Mouse (Mus musculus) layer of hippocampus, adult 9-11 months (tissue): Measurements from ENCODE around the gene Btbd2.
A peak's percentile ranks its signal among the peaks of the same experiment; 100 is the strongest.
"Not testable (repeated sequence)": the region's sequence is repeated elsewhere in the genome, so short reads cannot be mapped to it uniquely, and the experiment has no call there.

ENCODE experiments used
- DNase-seq: peaks from one replicate; pipeline ENCODE4 v3.0.0; 2022

Gene Btbd2

DNA sequence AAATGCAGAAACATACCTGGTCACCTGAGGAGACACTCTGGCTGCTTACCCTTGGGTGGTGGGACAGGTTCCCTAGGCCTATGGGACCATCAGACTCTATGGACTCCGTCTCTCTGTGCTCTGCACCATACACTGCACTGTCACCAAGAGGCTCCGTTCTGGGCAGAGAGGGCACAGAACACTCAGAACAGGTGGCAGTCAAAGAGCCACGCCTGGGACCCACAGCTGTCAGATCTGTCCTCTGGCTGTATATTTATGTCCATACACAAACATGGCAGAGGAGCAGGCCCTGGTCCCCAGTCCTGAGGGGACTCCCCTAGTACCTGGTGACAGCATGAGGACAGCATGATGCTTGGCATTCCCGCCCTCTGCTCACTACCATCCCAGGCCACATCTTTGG is 31.1 kb downstream of the Btbd2 start:
- no peak for DNase-seq

DNA sequence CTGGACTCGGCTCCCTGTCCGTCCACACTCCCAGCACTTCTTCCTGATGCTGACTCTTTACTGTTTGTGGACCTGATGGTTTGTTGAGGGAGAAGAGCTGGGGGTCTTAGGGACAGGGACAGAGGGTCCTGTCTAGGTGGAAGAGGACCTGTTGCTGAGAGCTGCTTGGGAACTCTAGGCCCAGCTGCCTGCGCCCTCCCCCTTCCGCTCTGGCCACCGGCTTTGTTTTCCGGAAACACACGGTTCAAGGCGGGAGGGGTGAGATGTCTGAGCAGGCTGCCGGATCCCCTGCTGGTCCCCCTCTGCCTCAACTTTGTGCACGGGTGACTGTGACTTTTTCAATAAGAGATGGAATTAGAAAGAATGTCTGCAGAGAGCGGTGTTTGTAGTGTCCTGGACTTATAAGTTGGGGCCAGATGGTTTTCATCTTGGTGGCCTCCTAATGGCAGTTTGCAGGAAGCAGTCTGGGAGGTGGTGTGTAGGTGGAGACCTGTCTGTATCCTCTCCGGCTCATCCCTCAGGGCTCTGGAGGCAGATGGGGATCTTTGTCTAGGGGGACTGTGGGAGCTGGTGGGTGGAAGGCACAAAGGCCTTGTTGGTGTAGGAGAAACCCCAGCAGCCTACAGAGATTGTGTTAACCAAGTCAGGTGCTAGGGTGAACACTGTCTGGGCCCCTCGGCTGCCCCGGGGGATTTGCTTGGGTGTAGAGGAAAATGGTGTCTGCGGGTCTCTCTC is 33.2 kb downstream of the Btbd2 start:
- peak; percentile 58 for DNase-seq

DNA sequence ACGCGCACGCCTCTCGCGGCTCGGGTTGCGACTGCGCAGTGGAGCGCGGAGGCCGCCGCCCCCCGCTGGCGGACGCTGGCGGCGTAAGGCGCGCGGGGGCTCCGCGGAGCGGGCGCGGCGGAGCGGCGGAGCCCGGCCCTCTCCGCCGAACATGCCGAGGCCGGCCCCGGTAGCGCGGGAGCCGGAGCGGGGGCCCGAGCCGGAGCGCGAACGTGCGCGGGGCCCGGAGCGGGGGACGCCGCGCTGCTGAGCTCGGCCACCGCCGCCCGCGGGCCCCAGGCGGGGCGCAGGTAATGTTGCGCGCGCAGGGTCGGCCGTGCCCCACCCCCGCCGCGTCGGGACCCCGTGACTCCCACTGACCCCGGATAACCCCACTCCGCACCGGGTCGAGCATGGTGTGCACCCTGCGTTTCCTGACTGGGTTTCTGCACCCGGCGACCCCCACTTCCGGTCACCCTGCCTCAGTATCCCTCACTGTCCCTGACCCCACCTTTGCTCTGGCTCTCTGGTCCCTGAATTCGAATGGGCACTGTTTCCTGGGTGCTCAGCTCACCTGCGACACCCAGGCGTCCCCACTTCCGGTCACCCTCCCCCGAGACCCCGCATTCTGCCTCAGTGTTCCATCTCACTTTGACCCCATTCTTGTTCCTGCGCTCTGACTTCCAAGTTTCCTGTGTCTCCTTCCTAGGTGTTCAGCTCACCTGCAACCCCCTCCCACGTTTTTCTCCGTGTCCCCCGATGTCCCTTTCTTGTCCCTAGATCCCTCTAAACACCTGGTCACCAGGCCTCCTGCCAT is 34.0 kb downstream of the Btbd2 start, which contains the start of gene Csnk1g2:
TSS of gene Csnk1g2 (plus strand) at position 178 of the 796 bp plus-strand sequence.
- peak; percentile 65 for DNase-seq

DNA sequence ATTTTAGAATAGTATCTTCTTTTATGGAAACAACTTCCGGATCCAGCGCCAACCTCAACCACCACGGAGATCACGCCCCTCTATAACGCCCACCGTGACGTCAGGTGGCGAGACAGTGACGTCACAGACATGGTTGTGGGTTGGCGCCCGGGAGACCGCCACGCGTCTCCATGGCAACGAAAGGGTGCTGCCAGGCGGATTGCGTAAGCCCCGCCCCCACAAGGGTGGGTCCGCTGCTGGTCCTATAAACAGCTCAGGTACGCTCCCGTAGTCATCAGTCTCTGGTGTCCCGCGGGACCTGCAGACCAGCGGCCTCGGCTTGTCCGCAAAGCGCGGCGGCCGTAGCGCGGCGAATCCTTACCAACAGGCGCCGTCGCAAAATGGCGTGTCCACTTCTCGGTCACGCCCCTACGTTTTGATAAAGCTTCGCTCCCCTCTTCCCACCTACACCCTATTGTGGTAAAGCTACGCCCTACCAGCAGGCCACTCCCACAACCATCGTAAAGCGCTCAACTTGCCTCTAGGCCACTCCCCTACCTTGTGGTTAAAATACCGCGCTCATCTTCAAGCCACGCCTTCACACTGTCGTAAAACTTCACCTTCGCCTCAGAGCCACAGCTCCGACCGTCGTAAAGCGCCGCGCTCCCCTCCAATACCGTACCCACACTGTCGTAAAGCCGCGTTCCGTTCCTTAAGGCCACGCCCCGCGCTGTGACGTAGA is 34.8 kb downstream of the Btbd2 start:
- peak; percentile 100 for DNase-seq

DNA sequence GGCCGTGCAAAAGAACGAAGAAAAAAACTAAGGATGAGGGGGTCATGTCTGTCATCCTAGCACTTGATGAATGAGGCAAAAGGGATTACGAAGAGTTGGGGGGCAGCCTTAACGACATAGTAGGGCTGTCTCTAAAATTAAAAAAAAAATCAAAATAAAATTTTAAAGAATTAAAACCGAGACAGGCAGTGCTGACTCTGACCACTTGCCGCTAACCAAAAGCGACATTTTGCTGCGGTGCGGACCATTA is 35.3 kb downstream of the Btbd2 start:
- no peak for DNase-seq

DNA sequence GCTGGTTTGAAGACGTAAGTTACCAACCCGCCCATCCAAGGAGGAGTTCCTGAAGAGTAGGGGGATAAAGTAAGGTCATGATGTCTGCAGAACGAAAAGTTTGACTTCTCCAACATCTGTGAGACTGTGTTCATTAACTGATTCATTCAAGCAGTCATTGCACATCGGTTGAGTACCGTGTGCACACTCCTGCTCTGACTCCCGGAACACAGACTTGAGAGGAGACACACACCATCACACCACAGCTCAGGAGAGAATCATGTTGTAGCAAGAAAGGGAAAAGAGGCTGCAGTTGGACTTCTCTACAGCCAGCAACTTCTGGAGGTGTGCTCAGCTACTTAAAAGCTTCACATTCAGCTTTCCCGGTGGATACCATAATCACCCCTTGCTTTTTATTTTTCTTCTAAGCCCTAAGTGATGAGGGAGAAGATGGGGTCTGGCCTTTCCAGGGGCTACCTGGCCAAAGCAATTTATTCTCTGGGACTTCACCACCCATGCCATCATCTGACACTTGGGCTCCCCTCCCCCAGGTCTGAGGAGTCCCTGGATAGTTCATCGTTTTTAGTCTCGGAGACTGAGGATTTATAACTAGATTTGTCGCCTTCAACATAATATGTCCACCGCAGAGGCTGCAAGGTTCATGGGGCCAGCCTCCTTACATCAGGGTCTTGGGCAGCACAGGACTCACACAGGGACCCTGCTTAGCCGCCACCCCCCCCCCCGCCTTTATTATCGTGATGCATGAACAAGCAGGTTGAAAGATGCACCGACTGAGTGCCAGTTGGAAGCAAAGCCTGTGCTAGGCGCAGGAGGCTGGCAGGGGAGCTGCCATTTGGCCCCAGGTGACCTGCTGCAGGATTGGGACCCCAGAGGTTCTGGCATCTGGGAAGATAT is 35.8 kb downstream of the Btbd2 start:
- DNase-seq: peak; percentile 47

DNA sequence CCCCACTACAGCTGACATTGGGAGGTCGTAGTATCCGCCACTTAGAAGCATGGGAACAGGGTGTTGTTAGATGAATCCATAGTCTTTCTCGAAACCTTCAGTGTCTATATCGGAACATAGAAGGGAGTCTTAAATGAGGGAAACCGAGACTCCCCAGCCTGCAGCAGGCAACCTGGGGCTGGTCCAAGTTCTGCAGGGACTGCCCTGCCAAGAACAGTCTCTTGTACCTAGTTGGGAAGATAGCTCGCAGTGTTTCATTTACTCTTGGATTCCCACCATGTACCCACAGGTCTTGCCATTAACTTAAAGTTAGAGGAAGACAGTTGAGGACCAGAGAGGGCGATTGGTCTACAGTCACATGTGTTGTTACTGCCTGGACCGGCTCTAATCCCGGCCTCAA is 36.5 kb downstream of the Btbd2 start:
- no peak for DNase-seq

DNA sequence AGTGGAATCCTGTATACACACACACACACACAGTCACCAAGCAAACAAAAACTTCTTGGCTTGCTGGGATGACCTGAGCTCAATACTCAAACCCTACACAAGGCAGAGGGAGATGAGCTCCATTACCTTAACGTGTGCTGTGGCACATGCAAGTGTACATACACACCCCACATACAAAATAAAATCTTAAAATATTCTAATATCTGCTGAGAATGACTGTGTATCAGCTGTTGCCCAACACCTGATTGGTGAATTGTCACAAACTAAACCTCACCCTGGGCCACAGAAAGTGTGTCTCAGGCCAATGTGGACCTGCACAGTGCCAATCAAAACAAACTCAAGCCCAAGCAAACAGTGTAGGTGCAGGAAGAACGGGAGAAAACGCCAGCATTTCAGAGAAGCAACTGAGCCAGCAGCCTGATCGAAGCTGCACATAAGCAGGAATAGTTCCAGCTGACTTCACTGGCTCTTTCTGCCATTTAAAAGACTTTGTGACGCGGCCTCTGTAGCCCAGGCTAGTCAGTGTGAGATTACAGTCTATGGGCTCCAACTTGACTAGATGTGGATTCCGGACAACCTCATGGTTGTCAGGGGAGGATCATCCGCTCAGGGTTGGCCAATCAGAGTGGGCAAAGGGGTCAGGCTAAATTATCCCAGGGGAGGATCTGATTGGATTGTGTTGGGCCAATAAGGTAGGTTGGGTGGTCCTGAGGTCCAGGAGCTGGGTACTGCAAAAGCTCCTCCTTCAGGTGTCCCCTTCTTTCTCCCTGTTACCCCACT is 37.2 kb downstream of the Btbd2 start:
- DNase-seq: no peak

DNA sequence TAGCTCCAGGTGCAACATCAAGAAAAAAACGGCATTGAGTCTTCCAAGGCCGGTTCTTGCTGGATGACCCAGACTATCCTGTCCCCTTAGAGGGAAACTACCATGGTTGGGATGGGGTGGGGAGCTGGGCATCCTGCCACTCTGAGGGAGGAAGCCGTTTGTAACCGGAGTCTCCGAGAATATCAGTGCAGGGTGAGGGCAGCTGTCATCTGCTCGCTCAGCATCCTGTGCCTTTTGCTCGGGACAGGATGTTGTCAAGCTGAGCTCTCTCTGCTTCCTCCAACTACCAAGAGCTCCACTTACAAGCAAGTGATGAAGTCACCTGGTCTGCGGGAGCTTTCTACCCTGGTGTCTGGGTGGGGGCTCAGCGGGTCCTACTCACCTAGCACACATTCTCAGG is 38.7 kb downstream of the Btbd2 start:
- DNase-seq: no peak

DNA sequence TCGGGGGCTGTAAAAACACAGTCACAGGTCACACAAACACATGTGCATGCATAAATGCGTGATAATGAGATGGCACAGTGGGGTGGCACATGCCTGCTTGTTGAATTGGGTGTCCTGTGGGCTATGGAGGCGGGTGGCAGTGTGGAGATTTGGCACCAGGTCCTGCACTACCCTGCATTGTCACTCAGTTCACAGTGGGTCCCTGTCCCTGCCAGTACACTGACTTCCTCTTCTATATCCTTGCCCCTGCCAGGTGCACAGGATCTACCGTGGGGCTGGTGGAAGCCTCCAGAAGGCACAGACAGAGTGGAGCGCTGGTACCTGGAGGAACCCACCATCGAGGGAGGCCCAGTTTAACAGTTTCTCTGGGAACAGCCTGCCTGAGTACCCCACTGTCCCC is 42.5 kb downstream of the Btbd2 start:
- no peak for DNase-seq

DNA sequence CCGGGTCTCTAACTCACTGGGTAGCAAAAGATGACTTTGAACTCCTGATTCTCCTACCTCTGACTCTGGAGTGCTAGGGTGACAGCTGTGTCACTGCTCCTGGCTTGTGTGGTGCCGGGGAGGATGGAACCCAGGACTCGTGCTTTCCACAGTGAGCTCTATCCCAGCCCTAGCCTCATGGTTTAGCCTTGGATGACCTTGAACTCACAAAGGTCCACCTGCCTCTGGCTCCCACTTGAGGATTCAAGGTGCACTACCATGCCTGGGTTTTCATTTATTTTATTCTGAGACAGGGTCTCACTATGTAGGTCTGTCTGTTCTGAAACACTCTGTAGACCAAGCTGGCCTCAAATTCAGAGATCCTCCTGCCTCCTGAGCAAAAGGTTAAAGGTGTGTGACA is 43.0 kb downstream of the Btbd2 start:
- no peak for DNase-seq

DNA sequence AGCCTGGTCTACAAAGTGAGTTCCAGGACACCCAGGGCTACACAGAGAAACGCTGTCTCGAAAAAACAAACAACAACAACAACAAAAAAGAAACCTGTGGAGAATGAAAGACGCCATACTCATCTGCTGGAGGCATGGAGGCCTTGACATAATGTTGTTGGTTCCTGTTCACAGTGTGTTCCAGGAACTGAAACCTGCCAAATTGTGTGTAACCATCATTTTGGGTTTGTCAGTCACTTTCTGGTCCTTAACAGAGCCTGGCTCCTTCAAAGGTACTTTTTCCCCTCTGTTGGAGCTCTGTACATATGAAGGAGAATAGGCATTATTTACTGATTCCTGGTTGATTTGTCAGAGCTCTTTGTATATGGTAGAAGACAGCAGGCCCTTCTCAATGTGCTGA is 45.0 kb downstream of the Btbd2 start:
- no peak for DNase-seq

DNA sequence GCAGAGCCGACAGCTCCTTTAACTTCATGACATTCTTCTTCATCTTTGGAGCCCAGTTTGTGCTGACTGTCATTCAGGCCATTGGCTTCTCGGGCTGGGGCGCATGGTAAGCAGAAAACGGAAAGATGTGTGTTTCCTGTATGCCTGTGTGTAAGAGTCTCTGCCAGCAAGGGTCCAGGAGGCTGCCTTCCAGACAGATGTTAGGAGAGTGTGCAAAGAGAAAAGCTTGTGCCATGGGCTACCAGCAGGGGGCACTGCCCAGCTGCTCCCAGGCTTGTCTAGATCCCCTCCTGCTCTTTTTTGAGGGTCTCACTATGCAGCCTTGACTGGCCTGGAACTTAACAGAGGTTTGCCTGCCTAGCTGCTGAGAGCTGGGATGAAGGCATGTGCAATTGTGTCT is 45.8 kb downstream of the Btbd2 start:
- DNase-seq: no peak

DNA sequence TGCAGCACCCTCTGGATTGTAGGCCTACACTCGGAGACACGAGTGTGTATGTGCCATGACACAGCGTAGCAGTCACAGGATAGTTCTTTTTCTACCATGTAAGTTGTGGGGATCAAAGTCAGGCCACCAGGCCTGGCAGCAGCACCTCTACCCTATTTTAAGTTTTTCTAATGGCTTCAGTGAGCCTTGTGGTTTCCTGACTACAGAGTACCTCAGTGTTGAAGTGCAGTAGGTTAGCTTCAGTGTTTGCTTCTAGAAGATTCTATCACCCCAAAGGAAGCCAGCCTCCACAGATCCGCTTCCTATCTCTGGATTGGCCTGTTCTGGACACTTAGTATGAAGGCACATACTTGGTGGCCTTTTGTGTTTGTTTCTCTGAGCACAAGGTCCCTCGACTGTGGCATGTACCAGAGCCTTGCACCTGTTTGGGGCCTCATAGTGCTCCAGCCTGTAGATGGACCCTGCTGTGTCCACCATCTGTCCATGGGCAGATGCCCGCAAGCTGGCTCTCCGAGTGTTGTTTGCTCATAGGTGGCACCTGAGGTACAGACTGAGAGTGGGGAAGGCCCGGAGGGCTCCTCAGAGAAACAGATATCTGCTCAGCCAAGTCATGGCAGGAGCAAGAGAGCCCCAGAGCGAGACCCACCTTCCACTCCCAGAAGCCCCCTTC is 46.6 kb downstream of the Btbd2 start:
- no peak for DNase-seq

DNA sequence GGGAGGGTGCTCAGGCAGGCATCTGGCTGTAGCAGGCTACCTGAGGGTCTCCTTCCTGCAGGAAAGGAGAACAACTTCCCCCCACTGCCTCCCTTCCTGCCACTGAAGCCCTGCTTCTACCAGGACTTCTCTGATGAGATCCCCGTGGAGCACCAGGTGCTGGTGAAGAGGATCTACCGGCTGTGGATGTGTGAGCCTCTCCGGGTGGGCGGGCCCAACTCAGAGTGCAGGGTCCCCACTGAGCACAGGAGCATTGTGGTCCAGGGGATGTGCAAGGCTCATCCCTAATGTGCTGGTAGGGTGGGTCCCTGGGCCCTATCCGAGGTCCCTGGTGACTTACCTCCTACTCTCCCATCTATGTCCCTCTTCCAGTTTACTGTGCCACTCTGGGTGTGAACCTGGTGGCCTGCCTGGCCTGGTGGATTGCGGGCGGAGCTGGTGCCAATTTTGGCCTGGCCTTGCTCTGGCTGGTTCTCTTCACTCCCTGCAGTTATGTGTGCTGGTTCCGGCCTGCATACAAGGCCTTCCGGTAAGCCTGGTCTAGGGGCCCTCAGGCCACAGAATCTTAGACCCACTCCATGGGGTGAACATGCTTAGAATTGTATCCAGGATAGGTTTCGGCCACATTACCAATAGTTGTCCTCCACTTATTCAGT is 47.5 kb downstream of the Btbd2 start:
- no peak for DNase-seq

DNA sequence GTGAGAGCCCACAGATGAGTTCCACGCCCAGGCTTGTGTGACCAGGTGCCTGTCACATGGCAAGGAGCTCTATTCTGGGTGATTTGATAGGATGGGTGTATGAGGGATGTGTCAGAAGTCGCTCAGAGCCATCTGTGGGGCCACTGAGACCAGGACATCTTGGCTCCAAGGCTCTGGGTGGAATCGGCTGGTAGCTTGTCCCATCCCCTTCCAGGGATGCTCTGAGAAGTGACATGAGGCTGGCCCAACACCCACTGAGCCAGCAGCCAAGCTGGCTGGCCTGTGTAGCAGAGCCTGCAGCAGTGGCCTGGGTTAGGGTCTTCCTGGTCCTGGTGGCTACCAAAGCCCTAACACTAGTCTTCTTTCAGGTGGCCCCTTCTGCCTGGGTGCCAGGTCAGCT is 48.4 kb downstream of the Btbd2 start:
- no peak for DNase-seq

DNA sequence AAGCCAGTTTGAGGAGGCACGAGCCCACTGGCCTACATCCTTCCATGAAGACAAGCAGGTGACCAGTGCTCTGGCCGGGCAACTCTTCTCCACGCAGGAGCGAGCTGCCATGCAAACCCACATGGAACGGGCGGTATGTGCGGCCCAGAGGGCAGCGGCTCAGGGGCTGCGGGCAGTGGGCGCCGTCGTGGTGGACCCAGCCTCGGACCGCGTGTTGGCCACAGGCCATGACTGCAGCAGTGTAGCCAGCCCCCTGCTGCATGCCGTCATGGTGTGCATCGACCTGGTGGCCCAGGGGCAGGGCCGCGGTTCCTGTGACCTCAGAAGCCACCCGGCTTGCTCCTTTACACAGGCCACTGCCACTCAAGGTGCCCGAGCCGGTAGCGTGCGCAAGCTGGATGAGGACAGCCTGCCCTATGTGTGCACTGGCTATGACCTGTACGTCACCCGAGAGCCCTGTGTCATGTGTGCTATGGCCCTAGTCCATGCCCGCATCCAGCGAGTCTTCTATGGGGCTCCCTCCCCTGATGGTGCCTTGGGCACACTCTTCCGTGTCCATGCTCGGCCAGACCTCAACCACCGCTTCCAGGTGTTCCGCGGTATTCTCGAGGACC is 50.0 kb downstream of the Btbd2 start:
- DNase-seq: no peak

DNA sequence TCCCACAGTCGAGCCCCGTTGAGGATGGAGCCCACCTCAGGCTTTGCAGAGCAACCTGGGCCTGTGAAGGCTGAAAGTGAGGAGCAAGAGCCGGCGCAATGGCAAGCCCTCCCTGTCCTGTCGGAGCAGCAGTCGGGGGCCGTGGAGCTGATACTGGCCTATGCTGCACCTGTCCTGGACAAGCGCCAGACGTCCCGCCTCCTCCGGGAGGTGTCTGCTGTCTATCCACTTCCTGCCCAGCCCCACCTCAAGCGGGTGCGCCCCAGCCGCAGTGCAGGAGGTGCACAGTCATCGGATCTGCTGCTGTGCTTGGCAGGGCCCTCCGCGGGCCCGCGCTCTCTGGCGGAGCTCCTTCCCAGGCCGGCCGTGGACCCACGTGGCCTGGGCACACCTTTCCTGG is 50.6 kb downstream of the Btbd2 start:
- no peak for DNase-seq

DNA sequence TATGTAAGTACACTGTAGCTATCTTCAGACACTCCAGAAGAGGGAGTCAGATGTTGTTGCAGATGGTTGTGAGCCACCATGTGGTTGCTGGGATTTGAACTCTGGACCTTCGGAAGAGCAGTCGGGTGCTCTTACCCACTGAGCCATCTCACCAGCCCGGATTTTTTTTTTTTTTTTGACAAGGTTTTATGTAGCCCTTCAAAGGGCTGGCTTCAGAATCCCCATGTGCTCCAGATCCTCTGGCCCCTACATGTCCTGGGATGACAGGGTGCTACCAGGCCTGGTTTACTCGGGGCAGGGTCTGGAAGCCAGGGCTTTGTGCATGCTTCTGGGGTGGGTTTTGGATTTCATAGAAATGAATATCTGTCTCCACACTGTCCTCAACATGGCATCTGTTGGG is 51.1 kb downstream of the Btbd2 start, which contains the start of gene Gm49322:
TSS of gene Gm49322 (plus strand) at position 301 of the 400 bp plus-strand sequence.
- DNase-seq: not testable (repeated sequence)

DNA sequence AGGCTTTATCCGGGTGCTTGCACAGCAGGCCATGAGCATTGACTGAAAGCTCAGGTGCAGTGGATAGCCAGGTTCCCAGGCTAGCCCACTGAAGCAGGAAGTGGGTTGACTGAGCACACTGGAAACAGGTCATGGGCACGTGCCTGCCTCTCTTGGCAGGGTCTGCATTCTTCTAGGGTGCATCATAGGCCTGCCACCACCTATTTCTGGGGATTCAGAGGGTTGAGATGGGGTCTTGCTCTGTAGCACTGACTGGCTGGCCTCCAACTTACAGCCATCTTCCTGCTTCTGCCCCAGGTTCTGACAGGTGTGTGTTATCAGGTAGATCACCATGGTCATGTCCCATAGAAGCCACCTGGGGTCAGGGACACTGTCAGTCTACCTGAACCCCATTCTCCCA is 51.9 kb downstream of the Btbd2 start:
- DNase-seq: peak; percentile 18
